Mouse (Mus musculus) layer of hippocampus, adult 9-11 months (tissue): ENCODE results near the gene Rpp25.
A peak's percentile ranks its signal among the peaks of the same experiment; 100 is the strongest.

Experiments used
- DNase-seq: peaks from one replicate; pipeline ENCODE4 v3.0.0; 2022

The Rpp25 gene

DNA sequence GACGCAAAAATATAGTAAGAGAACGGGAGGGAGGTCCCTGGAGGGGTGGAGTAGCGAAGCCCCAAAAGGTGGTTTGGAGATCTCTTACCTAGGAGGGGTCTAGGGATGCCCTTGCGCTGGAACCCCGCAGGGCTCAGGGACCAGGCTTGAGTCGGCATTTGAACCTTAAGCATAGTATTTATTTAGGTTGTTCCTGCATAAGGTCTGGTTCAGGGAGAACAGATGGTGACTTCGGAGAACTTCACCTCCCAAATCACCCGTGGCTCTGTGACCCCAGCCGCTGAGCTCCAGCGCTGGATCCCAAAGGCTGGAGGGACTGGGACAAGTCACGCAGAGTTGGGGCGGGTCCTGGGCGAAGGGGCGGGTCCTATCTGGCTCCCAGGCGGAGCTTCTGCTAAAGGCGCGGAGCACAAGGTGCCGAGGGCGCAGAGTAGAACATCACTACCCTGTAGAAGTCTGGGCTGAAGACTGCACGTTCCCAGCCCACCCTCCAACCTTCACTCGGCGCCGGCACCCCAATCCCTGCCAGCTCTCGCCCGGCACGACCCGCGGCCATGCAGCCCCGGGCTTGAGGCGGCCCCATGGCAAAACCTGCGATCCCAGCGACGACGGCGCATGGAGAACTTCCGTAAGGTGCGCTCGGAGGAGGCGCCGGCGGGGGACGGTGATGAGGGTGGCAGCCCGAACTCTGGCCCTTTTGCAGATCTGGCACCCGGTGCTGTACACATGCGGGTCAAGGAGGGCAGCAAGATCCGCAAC, at the start of gene Rpp25:
TSS of gene Rpp25 (plus strand) at position 405 of the 759 bp plus-strand sequence.
- DNase-seq: no peak

DNA sequence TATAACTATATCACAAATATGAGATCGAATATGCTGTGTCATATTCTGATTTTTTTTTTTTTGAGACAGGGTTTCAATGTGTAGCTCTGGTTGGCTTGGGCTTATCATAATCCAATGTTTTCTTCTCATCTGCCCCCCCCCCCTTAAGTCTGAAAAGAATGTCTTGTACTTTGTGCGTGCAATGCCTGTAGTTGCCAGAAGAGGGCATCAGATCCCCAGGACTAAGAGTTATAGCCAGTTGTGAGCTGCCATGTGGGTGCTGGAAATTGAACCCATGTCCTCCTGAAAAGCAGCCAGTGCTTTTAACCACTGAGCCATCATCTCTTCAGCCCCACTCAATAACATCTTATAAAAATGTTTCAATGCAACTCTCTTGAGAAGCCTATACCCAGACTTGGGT, 44.1 kb upstream of the Rpp25 start:
- no peak for DNase-seq

DNA sequence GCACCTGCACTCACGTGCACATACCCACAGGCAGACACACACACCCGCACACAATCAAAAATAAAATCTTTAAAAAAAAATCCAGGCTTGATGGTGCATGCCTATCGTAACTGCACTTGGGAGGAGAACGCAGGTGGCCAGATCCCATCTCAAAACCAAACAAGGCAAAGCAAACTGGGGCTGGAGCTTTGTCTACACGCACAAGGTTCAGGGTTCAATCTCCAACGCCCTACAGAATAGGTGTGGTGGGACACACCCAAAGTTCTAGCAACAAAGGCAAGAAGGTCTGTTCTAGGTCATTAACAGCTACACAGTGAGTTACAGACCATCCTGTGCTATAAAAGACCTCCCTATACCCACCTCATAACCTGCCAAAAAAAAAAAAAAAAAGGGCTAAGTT, 41.0 kb upstream of the Rpp25 start:
- DNase-seq: no peak

GRCm38 (mm10) chr9:57466101-57466500, 37.7 kb upstream of the Rpp25 start:
- DNase-seq: no peak

- DNase-seq: peak; percentile 42
These were observed 36.5 kb upstream of the Rpp25 start for GRCm38 (mm10) chr9:57467271-57467771.

GRCm38 (mm10) chr9:57467896-57468549, 35.8 kb upstream of the Rpp25 start, which contains the start of gene Scamp5:
Gene Scamp5 (minus strand): TSS chr9:57468060.
- DNase-seq: peak; percentile 94

GRCm38 (mm10) chr9:57468914-57469313, 34.9 kb upstream of the Rpp25 start:
- peak; percentile 92 for DNase-seq

DNA sequence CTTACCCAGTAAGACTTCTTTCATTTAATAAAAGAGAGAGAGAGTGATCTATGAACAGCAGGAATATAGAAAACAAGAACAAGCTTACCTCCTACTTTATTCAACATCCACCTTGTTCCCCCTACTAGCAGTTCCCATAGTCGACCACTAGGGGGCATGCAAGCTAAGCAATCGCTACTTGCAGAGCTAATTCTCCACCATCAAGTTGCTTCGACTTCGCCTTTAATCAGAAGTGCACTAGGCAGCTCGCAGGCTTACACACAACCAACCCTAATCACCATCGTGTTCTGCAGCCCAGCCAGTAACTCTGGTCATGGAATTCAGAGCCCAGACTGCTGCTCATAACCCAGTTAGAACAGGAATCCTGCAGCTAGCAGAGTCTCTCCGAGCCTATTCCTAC, 18.1 kb upstream of the Rpp25 start:
- DNase-seq: peak; percentile 69

DNA sequence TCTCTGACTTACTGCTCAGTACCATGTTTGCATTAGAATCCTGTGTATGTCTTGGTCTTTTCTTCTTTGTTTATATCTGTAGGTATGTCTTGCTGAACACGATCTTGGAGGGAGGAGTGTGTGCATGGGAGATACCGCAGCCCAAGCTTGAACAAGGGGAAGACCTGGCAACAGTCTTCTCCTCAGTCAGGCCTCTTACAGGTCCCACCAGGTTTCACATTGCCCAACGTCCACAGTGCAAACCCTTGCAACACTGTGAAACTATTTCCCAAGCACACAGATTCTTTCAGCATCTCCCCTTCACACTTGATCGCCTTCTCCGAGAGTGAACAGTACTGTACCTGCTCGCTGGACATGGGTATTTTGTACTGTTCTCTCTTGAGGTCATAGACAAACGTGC, 16.0 kb upstream of the Rpp25 start:
- DNase-seq: no peak

GRCm38 (mm10) chr9:57493532-57493931, 10.3 kb upstream of the Rpp25 start:
- DNase-seq: no peak

- DNase-seq: no peak
These were observed 8.9 kb upstream of the Rpp25 start for GRCm38 (mm10) chr9:57494970-57495369.

- DNase-seq: no peak
These were observed 6.6 kb upstream of the Rpp25 start for GRCm38 (mm10) chr9:57497236-57497635.

- no peak for DNase-seq
These were observed 5.3 kb upstream of the Rpp25 start for GRCm38 (mm10) chr9:57498536-57498935.

GRCm38 (mm10) chr9:57501452-57501851, 2.4 kb upstream of the Rpp25 start:
- DNase-seq: no peak

DNA sequence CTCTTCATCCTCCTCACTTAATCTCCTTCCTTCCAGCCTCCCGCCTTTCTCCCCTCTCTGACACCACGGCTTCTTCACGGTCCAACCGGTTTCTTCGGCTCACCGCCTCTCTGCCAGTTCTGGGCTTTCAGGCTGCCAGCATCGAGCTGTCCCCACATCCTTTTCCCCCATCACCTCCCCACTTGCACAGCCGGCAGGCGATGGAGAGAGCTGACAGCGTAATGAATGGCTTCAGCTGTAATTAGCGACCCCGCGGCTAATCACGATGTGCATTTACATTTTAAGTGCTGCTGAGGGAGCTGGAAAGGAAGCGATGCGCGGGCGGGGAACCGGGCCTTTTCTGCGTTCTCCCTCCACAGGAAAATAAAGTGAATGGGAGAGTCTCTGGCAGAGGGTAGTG, 2.0 kb upstream of the Rpp25 start:
- DNase-seq: no peak

DNA sequence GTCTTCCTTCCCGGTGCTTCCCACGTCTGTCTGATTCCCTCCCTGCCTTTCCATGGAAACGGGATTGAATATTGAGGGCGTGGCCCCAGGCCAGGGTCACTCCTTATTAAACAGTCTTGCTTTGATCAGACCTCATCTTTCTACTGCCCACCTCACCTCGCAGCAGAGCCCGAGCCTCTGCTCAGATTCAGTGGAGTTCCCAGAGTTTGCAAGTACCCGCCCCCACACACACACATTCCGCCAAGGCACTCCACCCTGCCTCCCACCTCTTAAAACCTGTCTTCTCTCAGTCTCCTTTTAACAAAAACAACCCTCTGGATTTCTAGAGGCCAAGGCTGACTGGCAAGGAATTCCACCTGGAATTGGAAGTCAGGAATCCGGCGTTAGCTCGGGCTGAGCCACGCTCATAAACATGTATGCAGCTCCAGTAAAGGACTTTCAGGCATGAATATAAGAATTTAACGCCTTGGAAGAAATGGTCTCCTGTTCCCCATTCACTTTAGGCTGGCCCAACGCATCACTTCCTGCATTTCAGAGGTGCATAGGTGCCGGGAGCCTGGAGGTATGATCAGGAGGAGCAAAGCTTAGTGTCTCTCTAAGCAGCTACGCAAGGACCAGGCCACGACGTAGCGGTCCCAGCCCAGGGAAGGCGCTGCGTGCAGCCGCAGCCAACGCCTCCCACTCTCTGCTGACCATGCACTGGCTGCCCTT, 760 bp upstream of the Rpp25 start:
- no peak for DNase-seq

GRCm38 (mm10) chr9:57504381-57504700, 515 bp downstream of the Rpp25 start:
- DNase-seq: peak; percentile 47

GRCm38 (mm10) chr9:57504891-57505290, 1.1 kb downstream of the Rpp25 start:
- no peak for DNase-seq

- no peak for DNase-seq
These were observed 1.9 kb downstream of the Rpp25 start for GRCm38 (mm10) chr9:57505700-57506099.

- DNase-seq: no peak
These were observed 6.8 kb downstream of the Rpp25 start for GRCm38 (mm10) chr9:57510577-57510976.

GRCm38 (mm10) chr9:57517113-57517512, 13.3 kb downstream of the Rpp25 start:
- no peak for DNase-seq

DNA sequence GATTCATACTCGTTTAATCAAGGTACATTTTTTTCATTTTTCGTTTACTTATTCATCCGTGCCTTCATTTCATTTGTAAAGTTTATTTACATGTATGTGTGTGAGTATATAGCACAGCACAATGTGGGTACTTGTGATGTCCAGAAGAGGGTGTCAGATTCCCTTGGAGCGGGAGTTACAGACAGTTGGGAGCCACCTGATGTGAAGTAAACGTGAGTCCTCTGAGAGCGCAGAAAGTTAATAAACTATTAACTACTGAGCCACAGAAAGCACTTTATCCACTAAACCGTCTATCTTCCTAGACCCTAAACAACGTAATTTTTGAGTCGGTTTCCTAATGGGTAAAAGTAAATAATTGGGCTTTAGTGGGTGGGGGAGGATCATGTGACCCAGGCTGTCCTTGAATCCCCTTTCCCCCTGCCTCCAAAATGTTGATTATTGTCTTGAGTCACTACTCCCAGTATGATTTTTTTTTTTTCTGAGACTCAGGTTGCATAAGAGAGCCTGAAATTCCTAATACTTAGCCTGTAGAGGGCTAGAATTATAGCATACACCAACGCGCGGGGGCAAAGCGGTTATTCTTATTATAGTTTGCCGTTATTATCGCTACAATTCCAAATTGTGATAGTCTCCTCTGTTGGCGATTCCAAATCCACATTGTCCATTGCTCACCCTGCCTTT, 16.7 kb downstream of the Rpp25 start:
- no peak for DNase-seq
